In genomic region chr8:123820780-123821179, GRCm38 (mm10) we compare ENCODE assay signal across 28 mouse cellular contexts. TPM values are rescaled to one million over a fixed set of nuclear protein-coding genes. Genes with fewer than 3 reads are reported as not detected.
DNase-seq lines count a peak whose midpoint lies in the region; ATAC-seq and TF ChIP-seq lines count a peak whose summit lies in the region.
"Had no signal": no experiment of that assay in that cellular context is flagged by ENCODE, and none has a peak within 500 bp of the region (broad histone marks: within the 10 kb centered on the region; RNA-seq: fewer than 3 reads in every experiment).

No protein-coding gene starts in this region.

- peak; percentile 28 to 48; a peak in 2 of 4 replicates for TF ChIP-seq EP300 in MEL (IDR thresholded peaks at IDR 0.05; ENCODE audit: low read depth in 1 of 2, low read length in 2 of 2)

- H3K9me3 ChIP-seq in MEL (replicated peaks; ENCODE audit: insufficient read depth, low read length): no peaks in the 10 kb centered on the region
- H3K9me3 ChIP-seq in liver, embryonic 11.5 days (ENCODE audit: control insufficient read depth, low read length): 0 out of 2 replicates have a peak, but pooled peaks cover 2% of the 10 kb centered on the region
- no peaks in the 10 kb centered on the region for H3K9me3 ChIP-seq in liver, embryonic 16.5 days (replicated peaks; ENCODE audit: control insufficient read depth, low read length)
- no peaks in the 10 kb centered on the region for H3K9me3 ChIP-seq in forebrain, embryonic 11.5 days (ENCODE audit: control insufficient read depth, low read length)
- H3K9me3 ChIP-seq: forebrain, embryonic 15.5 days; midbrain, embryonic 13.5 days had no signal

- peaks cover 20% of the 10 kb centered on the region for H3K79me2 ChIP-seq in MEL (ENCODE audit: control insufficient read depth, insufficient read depth, low read length, poor library complexity)

- no peak for TF ChIP-seq RAD21 in MEL (IDR thresholded peaks at IDR 0.05; ENCODE audit: low read depth, low read length)

- TF ChIP-seq POLR2A in MEL (IDR thresholded peaks at IDR 0.05; ENCODE audit: control insufficient read depth in 1 of 2, insufficient read depth in 1 of 2, low read depth in 1 of 2, low read length in 2 of 2, poor library complexity in 1 of 2): no peak

- peaks cover 33 to 51% of the 10 kb centered on the region in 2 experiments for H3K4me1 ChIP-seq in MEL (ENCODE audit: control insufficient read depth in 1 of 2, insufficient read depth in 2 of 2, low read length in 2 of 2)
- peaks cover 55% of the 10 kb centered on the region for H3K4me1 ChIP-seq in liver, embryonic 11.5 days (replicated peaks; ENCODE audit: control insufficient read depth, insufficient read depth, low read length)
- H3K4me1 ChIP-seq in liver, embryonic 16.5 days (ENCODE audit: control insufficient read depth, low read depth, low read length): peaks cover 47% of the 10 kb centered on the region
- H3K4me1 ChIP-seq in forebrain, embryonic 11.5 days (replicated peaks; ENCODE audit: control insufficient read depth, insufficient read depth, low read length): no peaks in the 10 kb centered on the region
- H3K4me1 ChIP-seq: embryonic facial prominence, embryonic 15.5 days; forebrain, embryonic 15.5 days; midbrain, embryonic 13.5 days had no signal

- no peak overlapping the region for H3K9ac ChIP-seq in MEL (ENCODE audit: control insufficient read depth, low read depth, low read length, poor library complexity, severe bottlenecking)
- H3K9ac ChIP-seq in liver, embryonic 11.5 days (ENCODE audit: low read depth, low read length): no peak overlapping the region
- H3K9ac ChIP-seq in liver, embryonic 16.5 days (ENCODE audit: low read depth, low read length): no peak overlapping the region; the same call in 1 of the 2 replicates
- H3K9ac ChIP-seq in forebrain, embryonic 11.5 days (ENCODE audit: low read length): no peak overlapping the region
- H3K9ac ChIP-seq: embryonic facial prominence, embryonic 15.5 days; forebrain, embryonic 15.5 days; heart, embryonic 12.5 days; hindbrain, embryonic 14.5 days; midbrain, embryonic 13.5 days had no signal

- H3K27ac ChIP-seq in MEL (ENCODE audit: control insufficient read depth, low read depth, low read length): peak overlapping the region; percentile 10
- H3K27ac ChIP-seq in liver, embryonic 11.5 days (ENCODE audit: low read depth, low read length): peak overlapping the region; percentile 25; the same call in 1 of the 2 replicates
- H3K27ac ChIP-seq in liver, embryonic 16.5 days (ENCODE audit: low read length): peak overlapping the region; percentile 70
- no peak overlapping the region for H3K27ac ChIP-seq in forebrain, embryonic 11.5 days (ENCODE audit: low read depth, low read length)
- H3K27ac ChIP-seq: embryonic facial prominence, embryonic 10.5 days; embryonic facial prominence, embryonic 15.5 days; forebrain, embryonic 15.5 days; hindbrain, embryonic 14.5 days; macrophage; midbrain, embryonic 13.5 days had no signal

- H3K4me2 ChIP-seq in liver, embryonic 11.5 days: peak overlapping the region; percentile 16; the same call in 1 of the 2 replicates
- peak overlapping the region; percentile 34 for H3K4me2 ChIP-seq in liver, embryonic 16.5 days (ENCODE audit: low read depth, low read length)
- no peak overlapping the region for H3K4me2 ChIP-seq in forebrain, embryonic 11.5 days (ENCODE audit: low read depth, low read length, severe bottlenecking)
- H3K4me2 ChIP-seq: embryonic facial prominence, embryonic 15.5 days; forebrain, embryonic 15.5 days; heart, embryonic 12.5 days; hindbrain, embryonic 14.5 days; midbrain, embryonic 13.5 days had no signal

- no peak for DNase-seq in MEL (ENCODE audit: low read depth, low spot score)
- DNase-seq in liver, embryonic 11.5 days (ENCODE audit: low spot score): no peak
- no peak for DNase-seq in lung, postnatal 10 days
- DNase-seq in forebrain, embryonic 11.5 days (ENCODE audit: low spot score): no peak
- DNase-seq in urinary bladder, postnatal 36 days (ENCODE audit: low spot score in 2 of 2): no peak
- DNase-seq: adrenal gland, adult 2 months; adrenal gland, postnatal 36 days; cerebellum, adult 2 months; cerebellum, postnatal 14 days; gastrocnemius, postnatal 36 days; heart, adult 18-20 months; layer of hippocampus, postnatal 36 days; lung, adult 18-20 months; right cerebral cortex, postnatal 14 days; thymus, adult 18-20 months; thymus, postnatal 36 days had no signal

- H3K27me3 ChIP-seq in MEL (ENCODE audit: control insufficient read depth in 1 of 2, insufficient read depth in 2 of 2, low read length in 2 of 2): no peaks in the 10 kb centered on the region
- no peaks in the 10 kb centered on the region for H3K27me3 ChIP-seq in liver, embryonic 11.5 days (replicated peaks; ENCODE audit: control insufficient read depth, insufficient read depth, low read length)
- no peaks in the 10 kb centered on the region for H3K27me3 ChIP-seq in liver, embryonic 16.5 days (ENCODE audit: control insufficient read depth, insufficient read depth, low read depth, low read length)
- H3K27me3 ChIP-seq in forebrain, embryonic 11.5 days (ENCODE audit: control insufficient read depth, insufficient read depth, low read length): no peaks in the 10 kb centered on the region
- H3K27me3 ChIP-seq: embryonic facial prominence, embryonic 15.5 days; forebrain, embryonic 15.5 days; heart, embryonic 12.5 days; midbrain, embryonic 13.5 days had no signal

- H3K36me3 ChIP-seq in MEL (ENCODE audit: control insufficient read depth in 1 of 2, insufficient read depth in 2 of 2, low read length in 2 of 2): peaks cover 13 to 56% of the 10 kb centered on the region in 2 experiments
- peaks cover 16% of the 10 kb centered on the region for H3K36me3 ChIP-seq in liver, embryonic 11.5 days (ENCODE audit: control insufficient read depth, insufficient read depth, low read length)
- no peaks in the 10 kb centered on the region; the same call in 1 of the 2 replicates for H3K36me3 ChIP-seq in liver, embryonic 16.5 days (ENCODE audit: control insufficient read depth, insufficient read depth)
- no peaks in the 10 kb centered on the region; the same call in 1 of the 2 replicates for H3K36me3 ChIP-seq in forebrain, embryonic 11.5 days (ENCODE audit: control insufficient read depth, insufficient read depth, low read length)

- ATAC-seq in erythroblast, adult 5-6 weeks (replicated peaks; ENCODE audit: low FRiP score, poor library complexity, severe bottlenecking): 0 out of 2 replicates have a peak, but pooled peaks have one; percentile 33
- ATAC-seq in liver, embryonic 11.5 days (replicated peaks; ENCODE audit: low FRiP score): 0 out of 2 replicates have a peak, but pooled peaks have one; percentile 27
- peak; percentile 27; the same call in 1 of the 2 replicates for ATAC-seq in liver, embryonic 16.5 days (ENCODE audit: low read depth)
- ATAC-seq in forebrain, embryonic 11.5 days (replicated peaks; ENCODE audit: low FRiP score): no peak
- ATAC-seq: activated CD4-positive, CD25-positive, alpha-beta regulatory T cell, adult 4 months; CD4-positive, CD25-positive, alpha-beta regulatory T cell, adult 4 months; forebrain, embryonic 15.5 days; lung, postnatal 0 days; midbrain, embryonic 13.5 days had no signal

- TF ChIP-seq CTCF in MEL (IDR thresholded peaks at IDR 0.05 in 2 of 3, conservative IDR thresholded peaks at IDR 0.05 in 1 of 3; ENCODE audit: control insufficient read depth in 1 of 3, insufficient read depth in 1 of 3, low read depth in 2 of 3, low read length in 3 of 3, poor library complexity in 1 of 3, severe bottlenecking in 1 of 3): no peak

- H3K4me3 ChIP-seq in MEL (ENCODE audit: control insufficient read depth in 1 of 2, insufficient read depth in 1 of 2, low read depth in 2 of 2, low read length in 2 of 2): no peak overlapping the region
- H3K4me3 ChIP-seq in liver, embryonic 11.5 days (ENCODE audit: low read depth, low read length): no peak overlapping the region
- no peak overlapping the region for H3K4me3 ChIP-seq in liver, embryonic 16.5 days (ENCODE audit: low read depth, low read length)
- H3K4me3 ChIP-seq in forebrain, embryonic 11.5 days (ENCODE audit: low read depth, low read length): no peak overlapping the region
- H3K4me3 ChIP-seq: embryonic facial prominence, embryonic 10.5 days; embryonic facial prominence, embryonic 15.5 days; forebrain, embryonic 15.5 days; heart, embryonic 12.5 days; midbrain, embryonic 13.5 days had no signal

- WGBS in liver, embryonic 11.5 days: 79% methylated on average over 6 of the region's 6 CpGs
- WGBS in liver, embryonic 16.5 days (ENCODE audit: insufficient replicate concordance): 36% methylated on average over 6 of the region's 6 CpGs
- WGBS in forebrain, embryonic 11.5 days: 97% methylated on average over 6 of the region's 6 CpGs

TF ChIP-seq in MEL, 35 proteins besides CTCF, POLR2A, EP300 and RAD21 (continues in another document):
- TF ChIP-seq TCF12 (IDR thresholded peaks at IDR 0.05; ENCODE audit: low read depth, low read length) (peak; percentile 48; the same call in 1 of the 2 replicates), TAL1 (IDR thresholded peaks at IDR 0.05; ENCODE audit: low read length) (peak; percentile 38), GATA1 (IDR thresholded peaks at IDR 0.05; ENCODE audit: low read depth, low read length) (peak; percentile 57), MEF2A (IDR thresholded peaks at IDR 0.05; ENCODE audit: extremely low read depth, insufficient replicate concordance, low read depth, low read length, poor library complexity, severe bottlenecking) (no peak)

RNA-seq across cellular contexts. Expression of gene Rab4a, which starts 15.0 kb away (rescaled TPM):
- total RNA-seq in MEL (2012; rRNA removed): 22.2 and 23.1 TPM in 2 replicates
- polyA plus RNA-seq in MEL (2012; ENCODE audit: insufficient read depth in 1 of 2, insufficient read length in 2 of 2, low read depth in 1 of 2, low replicate concordance in 2 of 2, missing spikeins in 1 of 2): 10 to 100 TPM in 1 of 2 experiments, not detected in 1; 44.6 TPM
- 2.1 and 8.5 TPM in 2 replicates for total RNA-seq in erythroblast, adult 5-6 weeks (2015; ENCODE audit: low replicate concordance)
- total RNA-seq in erythroblast, adult 5-6 weeks (2017; ENCODE audit: low replicate concordance): 1.7 and 2.6 TPM in 2 replicates
- polyA plus RNA-seq in liver, embryonic 11.5 days (2014; fragmentation: Nextera tagmentation; extraction: Ambion mirVana): 61.8 and 65.9 TPM in 2 replicates
- polyA plus RNA-seq in liver, embryonic 16.5 days (2015; fragmentation: Nextera tagmentation; extraction: Ambion mirVana): 34.8 and 37.8 TPM in 2 replicates
- polyA plus RNA-seq in forebrain, embryonic 11.5 days (2014; fragmentation: Nextera tagmentation; extraction: Ambion mirVana): 70.2 and 75.9 TPM in 2 replicates

RNA-seq across cellular contexts. Expression of gene Ccsap, which starts 39.2 kb away (rescaled TPM):
- total RNA-seq in MEL (2012; rRNA removed): 6.7 and 7.0 TPM in 2 replicates
- 10 to 100 TPM in 1 of 2 experiments, not detected in 1; 12.1 TPM for polyA plus RNA-seq in MEL (2012; ENCODE audit: insufficient read depth in 1 of 2, insufficient read length in 2 of 2, low read depth in 1 of 2, low replicate concordance in 2 of 2, missing spikeins in 1 of 2)
- total RNA-seq in erythroblast, adult 5-6 weeks (2015; ENCODE audit: low replicate concordance): 7.9 and 9.0 TPM in 2 replicates
- 9.8 and 11.9 TPM in 2 replicates for total RNA-seq in erythroblast, adult 5-6 weeks (2017; ENCODE audit: low replicate concordance)
- polyA plus RNA-seq in liver, embryonic 11.5 days (2014; fragmentation: Nextera tagmentation; extraction: Ambion mirVana): 4.6 and 5.2 TPM in 2 replicates
- 2.3 and 2.6 TPM in 2 replicates for polyA plus RNA-seq in liver, embryonic 16.5 days (2015; fragmentation: Nextera tagmentation; extraction: Ambion mirVana)
- polyA plus RNA-seq in forebrain, embryonic 11.5 days (2014; fragmentation: Nextera tagmentation; extraction: Ambion mirVana): 10.0 and 10.4 TPM in 2 replicates
